In genomic region chr3:135327601-135328000, GRCm38 (mm10) we compare ENCODE assay signal across 14 mouse cellular contexts. TPM values are rescaled to one million over a fixed set of nuclear protein-coding genes. Genes with fewer than 3 reads are reported as not detected.
DNase-seq lines count a peak whose midpoint lies in the region; ATAC-seq and TF ChIP-seq lines count a peak whose summit lies in the region.
"Had no signal": no experiment of that assay in that cellular context is flagged by ENCODE, and none has a peak within 500 bp of the region (broad histone marks: within the 10 kb centered on the region; RNA-seq: fewer than 3 reads in every experiment).

No protein-coding gene starts in this region.

- no peak overlapping the region for H3K27ac ChIP-seq in kidney, embryonic 16.5 days (ENCODE audit: low read length)
- H3K27ac ChIP-seq in cerebellum, adult 2 months (ENCODE audit: insufficient read depth, low read length): no peak overlapping the region
- H3K27ac ChIP-seq: stomach, embryonic 15.5 days had no signal

- 68% methylated on average over 2 of the region's 2 CpGs for WGBS in kidney, embryonic 16.5 days
- WGBS in cerebellum, adult 2 months: 57% methylated on average over 2 of the region's 2 CpGs

- TF ChIP-seq POLR2A in cerebellum, adult 2 months (IDR thresholded peaks at IDR 0.05; ENCODE audit: borderline replicate concordance, insufficient read depth, low read length): no peak

- DNase-seq in kidney, postnatal 10 days: peak; percentile 18
- DNase-seq in CD4-positive helper T cell, adult 2 months (ENCODE audit: low read depth, low spot score): peak; percentile 17
- peak; percentile 75 for DNase-seq in R1 (ENCODE audit: low read depth, low spot score)
- DNase-seq in cerebellum, adult 2 months: no peak
- DNase-seq: cerebellum, adult 8-10 months; layer of hippocampus, postnatal 36 days; lung, adult 18-20 months had no signal

- no peaks in the 10 kb centered on the region for H3K27me3 ChIP-seq in kidney, embryonic 16.5 days (ENCODE audit: insufficient read depth, low read length)
- H3K27me3 ChIP-seq in cerebellum, adult 2 months (ENCODE audit: control insufficient read depth, insufficient read depth, low read length): no peaks in the 10 kb centered on the region
- H3K27me3 ChIP-seq: stomach, embryonic 15.5 days had no signal

- no peak for ATAC-seq in kidney, embryonic 16.5 days (ENCODE audit: low FRiP score, low TSS enrichment)
- ATAC-seq in megakaryocyte-erythroid progenitor cell, adult 5-6 weeks (replicated peaks; ENCODE audit: low FRiP score, low TSS enrichment, poor library complexity, severe bottlenecking): peak; percentile 73; the same call in 1 of the 2 replicates
- ATAC-seq in granulocyte monocyte progenitor cell, adult 5-6 weeks (replicated peaks; ENCODE audit: poor library complexity, severe bottlenecking): no peak
- ATAC-seq in erythroid progenitor cell, adult 5-6 weeks (replicated peaks; ENCODE audit: low FRiP score, poor library complexity, severe bottlenecking): no peak
- ATAC-seq: inflammation-experienced regulatory T-cells, adult 6 months had no signal

- no peak for TF ChIP-seq CTCF in cerebellum, adult 2 months (IDR thresholded peaks at IDR 0.05; ENCODE audit: borderline replicate concordance, insufficient read depth, low read depth, low read length)

- H3K9me3 ChIP-seq in kidney, embryonic 16.5 days (ENCODE audit: low read length): no peaks in the 10 kb centered on the region
- H3K9me3 ChIP-seq: stomach, embryonic 15.5 days had no signal

- no peaks in the 10 kb centered on the region for H3K4me1 ChIP-seq in kidney, embryonic 16.5 days (ENCODE audit: insufficient read depth, low read length)
- no peaks in the 10 kb centered on the region for H3K4me1 ChIP-seq in cerebellum, adult 2 months (ENCODE audit: control insufficient read depth, insufficient read depth, low read length)
- H3K4me1 ChIP-seq: stomach, embryonic 15.5 days had no signal

- H3K9ac ChIP-seq in kidney, embryonic 16.5 days (replicated peaks; ENCODE audit: low read length): no peak overlapping the region
- H3K9ac ChIP-seq: stomach, embryonic 15.5 days had no signal

- H3K4me2 ChIP-seq in kidney, embryonic 16.5 days (replicated peaks; ENCODE audit: low read depth, low read length): no peak overlapping the region
- H3K4me2 ChIP-seq: stomach, embryonic 15.5 days had no signal

- no peak overlapping the region for H3K4me3 ChIP-seq in kidney, embryonic 16.5 days (ENCODE audit: low read length)
- no peak overlapping the region for H3K4me3 ChIP-seq in cerebellum, adult 2 months (replicated peaks; ENCODE audit: insufficient read depth, low read depth, low read length)
- H3K4me3 ChIP-seq: stomach, embryonic 15.5 days had no signal

- H3K36me3 ChIP-seq in kidney, embryonic 16.5 days (ENCODE audit: insufficient read depth, low read length): no peaks in the 10 kb centered on the region
- H3K36me3 ChIP-seq: stomach, embryonic 15.5 days had no signal

RNA-seq across cellular contexts. Expression of gene Slc9b2, which starts 20.1 kb away (rescaled TPM):
- polyA plus RNA-seq in kidney, embryonic 16.5 days (2015; fragmentation: Nextera tagmentation; extraction: Ambion mirVana): 3.1 and 3.3 TPM in 2 replicates
- total RNA-seq in megakaryocyte-erythroid progenitor cell, adult 5-6 weeks (2014; fragmentation: Nextera tagmentation): 0.04 TPM in 1 of 2 replicates, not detected in the other
- total RNA-seq in megakaryocyte-erythroid progenitor cell, adult 5-6 weeks (2017): not detected in 2 replicates
- total RNA-seq in granulocyte monocyte progenitor cell, adult 5-6 weeks (2014; fragmentation: Nextera tagmentation): 1.1 TPM in 1 of 2 replicates, not detected in the other
- total RNA-seq in granulocyte monocyte progenitor cell, adult 5-6 weeks (2017): not detected in 2 replicates
- 0.98 and 1.3 TPM in 2 replicates for polyA plus RNA-seq in cerebellum, adult 2 months (2012; rRNA removed)
- not detected in 2 replicates for total RNA-seq in erythroid progenitor cell, adult 5-6 weeks (2015; ENCODE audit: low replicate concordance)
- 0.23 TPM in 1 of 2 replicates, not detected in the other for total RNA-seq in erythroid progenitor cell, adult 5-6 weeks (2017; ENCODE audit: low replicate concordance)

RNA-seq across cellular contexts. Expression of gene Slc9b1, which starts 20.2 kb away (rescaled TPM):
- polyA plus RNA-seq in kidney, embryonic 16.5 days (2015; fragmentation: Nextera tagmentation; extraction: Ambion mirVana): 0.41 and 0.44 TPM in 2 replicates
- not detected in 2 replicates for total RNA-seq in megakaryocyte-erythroid progenitor cell, adult 5-6 weeks (2014; fragmentation: Nextera tagmentation)
- not detected in 2 replicates for total RNA-seq in megakaryocyte-erythroid progenitor cell, adult 5-6 weeks (2017)
- not detected in 2 replicates for total RNA-seq in granulocyte monocyte progenitor cell, adult 5-6 weeks (2014; fragmentation: Nextera tagmentation)
- total RNA-seq in granulocyte monocyte progenitor cell, adult 5-6 weeks (2017): 0.22 and 0.36 TPM in 2 replicates
- 0.87 TPM in 1 of 2 replicates, not detected in the other for polyA plus RNA-seq in cerebellum, adult 2 months (2012; rRNA removed)
- not detected in 2 replicates for total RNA-seq in erythroid progenitor cell, adult 5-6 weeks (2015; ENCODE audit: low replicate concordance)
- total RNA-seq in erythroid progenitor cell, adult 5-6 weeks (2017; ENCODE audit: low replicate concordance): not detected in 2 replicates
- total RNA-seq: layer of hippocampus, postnatal 36 days had no signal
- polyA plus RNA-seq: heart, embryonic 14.5 days had no signal

RNA-seq across cellular contexts. Expression of gene Bdh2, which starts 46.6 kb away (rescaled TPM):
- polyA plus RNA-seq in kidney, embryonic 16.5 days (2015; fragmentation: Nextera tagmentation; extraction: Ambion mirVana): 39.0 and 46.0 TPM in 2 replicates
- total RNA-seq in megakaryocyte-erythroid progenitor cell, adult 5-6 weeks (2014; fragmentation: Nextera tagmentation): not detected in 2 replicates
- total RNA-seq in megakaryocyte-erythroid progenitor cell, adult 5-6 weeks (2017): not detected in 2 replicates
- total RNA-seq in granulocyte monocyte progenitor cell, adult 5-6 weeks (2014; fragmentation: Nextera tagmentation): not detected in 2 replicates
- total RNA-seq in granulocyte monocyte progenitor cell, adult 5-6 weeks (2017): 0.86 TPM in 1 of 2 replicates, not detected in the other
- 4.1 and 4.4 TPM in 2 replicates for polyA plus RNA-seq in cerebellum, adult 2 months (2012; rRNA removed)
- total RNA-seq in erythroid progenitor cell, adult 5-6 weeks (2015; ENCODE audit: low replicate concordance): not detected in 2 replicates
- not detected in 2 replicates for total RNA-seq in erythroid progenitor cell, adult 5-6 weeks (2017; ENCODE audit: low replicate concordance)

Comparison
In these comparisons a context has a peak if more than half of its experiments do, and no peak if none do; other contexts are left out.
1. DNase-seq: peak in kidney, postnatal 10 days (single experiment), CD4-positive helper T cell, adult 2 months (single experiment) and R1 (single experiment); none in cerebellum, adult 2 months (0 of 2).